Mouse (Mus musculus): ENCODE results near the gene Ttc16. TPM values are rescaled to one million over a fixed set of nuclear protein-coding genes. Genes with fewer than 3 reads are reported as not detected.

The Ttc16 gene
- polyA plus RNA-seq, 1 experiment: 0.85 TPM

DNA sequence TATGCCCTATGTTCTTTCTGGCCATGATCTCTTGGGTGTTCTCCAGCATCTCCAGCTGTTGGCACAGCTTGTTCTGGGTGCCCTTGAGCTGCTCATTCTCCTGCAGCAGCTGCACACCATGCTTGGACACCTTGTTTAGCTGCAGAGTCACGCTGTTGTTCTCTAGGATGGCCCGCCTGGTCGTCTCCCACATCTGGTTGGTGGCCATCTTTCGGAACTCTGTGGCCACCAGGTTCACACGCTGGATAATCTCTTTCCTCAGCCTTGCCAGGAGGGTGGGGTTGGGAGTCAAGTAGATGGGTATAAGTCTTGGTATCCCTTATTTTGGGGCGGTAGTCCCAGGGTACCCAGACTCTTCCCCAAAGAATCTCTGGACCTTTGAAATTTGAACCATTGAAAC, 4.3 kb upstream of the Ttc16 start:
- DNase-seq (ENCODE audit: low spot score): no peak

DNA sequence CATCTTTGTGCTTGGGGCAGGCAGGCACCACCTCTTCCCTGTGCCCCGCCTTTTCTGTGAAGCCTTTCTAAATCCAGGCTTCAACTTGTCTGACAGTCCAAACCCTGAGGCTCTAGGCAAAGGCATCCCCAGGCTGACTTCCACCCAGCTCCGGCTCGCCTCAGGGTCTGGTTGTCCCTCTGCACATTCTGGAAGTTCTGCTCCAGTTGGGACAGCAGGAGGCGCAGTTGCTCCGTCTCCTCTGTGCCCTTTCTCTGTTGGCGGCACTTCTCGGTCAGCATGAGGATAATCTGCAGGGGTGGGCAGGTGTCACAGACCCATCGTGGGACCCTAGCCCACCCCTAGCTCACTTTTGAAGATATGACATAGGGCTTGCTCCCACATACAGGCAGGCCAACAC, 3.7 kb upstream of the Ttc16 start:
- peak; percentile 49 for DNase-seq (ENCODE audit: low spot score)

DNA sequence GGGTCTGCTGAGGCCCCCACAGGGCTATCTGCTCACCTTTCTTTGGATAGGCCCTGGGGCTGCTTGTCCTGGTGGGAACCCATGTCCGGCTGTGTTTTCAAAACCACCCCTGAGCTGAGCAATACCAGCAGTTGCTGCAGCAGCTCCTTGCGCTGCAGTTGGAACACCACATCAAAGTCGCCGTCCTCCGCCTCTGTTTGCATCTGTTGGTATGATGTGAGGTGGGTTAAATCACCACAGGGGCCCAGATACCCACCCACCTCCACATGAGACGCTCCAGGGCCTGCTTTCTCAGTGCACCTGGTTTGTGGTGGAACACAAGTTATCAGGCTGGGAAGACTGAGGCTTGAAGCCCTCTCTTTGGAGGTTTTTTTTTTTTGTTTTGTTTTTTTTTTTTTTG, 2.6 kb upstream of the Ttc16 start:
- no peak for DNase-seq (ENCODE audit: low spot score)

DNA sequence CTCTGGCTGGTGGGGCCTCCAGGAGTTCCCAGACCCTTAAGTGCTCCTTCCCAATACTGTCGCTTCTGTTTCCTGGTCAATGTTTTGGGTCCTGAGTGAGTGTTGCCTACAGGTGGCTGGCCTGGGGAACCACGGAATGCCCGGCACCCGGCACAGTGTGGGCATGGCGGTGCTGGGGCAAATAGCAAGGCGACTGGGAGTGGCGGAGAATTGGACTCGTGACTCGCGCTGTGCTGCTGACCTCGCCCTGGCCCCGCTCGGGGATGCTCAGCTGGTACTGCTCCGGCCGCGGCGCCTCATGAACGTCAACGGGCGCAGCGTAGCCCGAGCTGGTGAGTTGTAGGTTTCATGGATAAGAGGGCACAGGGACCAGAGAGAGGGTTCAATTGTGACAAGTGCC, 759 bp upstream of the Ttc16 start:
- DNase-seq (ENCODE audit: low spot score): no peak

DNA sequence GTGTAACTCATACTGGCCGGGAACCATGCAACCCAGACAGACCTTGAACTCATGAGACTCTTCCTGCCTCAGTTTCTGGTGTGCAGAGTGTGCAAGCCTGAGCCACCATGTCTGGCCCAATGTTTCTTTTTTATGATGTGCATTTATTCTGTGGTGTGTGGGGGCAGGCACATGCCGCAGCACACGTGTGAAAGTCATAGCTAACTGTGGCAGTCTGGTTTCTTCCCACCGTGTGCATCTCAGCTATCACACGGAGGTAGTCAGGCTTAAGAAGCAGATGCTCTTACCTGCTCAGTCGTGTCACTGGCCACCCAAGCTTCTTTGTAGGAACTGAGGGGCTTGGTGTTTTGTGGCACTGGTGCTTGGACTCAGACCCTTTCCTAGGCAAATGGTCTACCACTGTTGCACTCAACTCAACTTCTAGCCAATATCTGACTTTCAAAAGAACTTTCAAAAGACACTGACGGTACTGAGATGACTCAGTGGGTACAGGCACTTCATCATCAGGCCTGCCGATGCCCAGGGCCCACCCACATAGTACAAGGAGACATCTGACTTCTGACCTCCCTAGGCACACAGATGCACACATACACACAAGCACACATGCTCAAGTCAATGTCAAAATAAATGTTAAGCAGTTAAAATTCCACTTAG, 2.7 kb downstream of the Ttc16 start:
- DNase-seq (ENCODE audit: low spot score): no peak

DNA sequence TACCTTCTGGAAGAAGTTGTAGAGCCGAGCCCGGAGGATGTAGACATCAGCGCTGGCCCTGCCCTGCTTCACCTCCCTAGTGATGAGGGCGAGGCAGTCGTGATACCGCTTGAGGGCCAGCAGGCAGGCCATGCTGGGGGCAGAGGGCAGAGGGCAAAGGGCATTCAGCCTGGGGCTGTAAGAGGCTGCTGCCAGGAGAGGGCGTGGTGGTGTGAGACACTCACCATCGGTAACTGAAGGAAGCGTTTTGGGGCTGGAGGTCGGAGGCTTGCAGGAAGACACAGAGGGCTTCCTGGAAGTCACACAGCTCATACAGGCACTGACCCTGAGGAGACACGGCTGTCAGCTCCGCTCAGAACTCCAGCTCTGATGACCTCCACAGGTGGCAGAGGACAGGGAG, 3.5 kb downstream of the Ttc16 start:
- DNase-seq (ENCODE audit: low spot score): no peak

DNA sequence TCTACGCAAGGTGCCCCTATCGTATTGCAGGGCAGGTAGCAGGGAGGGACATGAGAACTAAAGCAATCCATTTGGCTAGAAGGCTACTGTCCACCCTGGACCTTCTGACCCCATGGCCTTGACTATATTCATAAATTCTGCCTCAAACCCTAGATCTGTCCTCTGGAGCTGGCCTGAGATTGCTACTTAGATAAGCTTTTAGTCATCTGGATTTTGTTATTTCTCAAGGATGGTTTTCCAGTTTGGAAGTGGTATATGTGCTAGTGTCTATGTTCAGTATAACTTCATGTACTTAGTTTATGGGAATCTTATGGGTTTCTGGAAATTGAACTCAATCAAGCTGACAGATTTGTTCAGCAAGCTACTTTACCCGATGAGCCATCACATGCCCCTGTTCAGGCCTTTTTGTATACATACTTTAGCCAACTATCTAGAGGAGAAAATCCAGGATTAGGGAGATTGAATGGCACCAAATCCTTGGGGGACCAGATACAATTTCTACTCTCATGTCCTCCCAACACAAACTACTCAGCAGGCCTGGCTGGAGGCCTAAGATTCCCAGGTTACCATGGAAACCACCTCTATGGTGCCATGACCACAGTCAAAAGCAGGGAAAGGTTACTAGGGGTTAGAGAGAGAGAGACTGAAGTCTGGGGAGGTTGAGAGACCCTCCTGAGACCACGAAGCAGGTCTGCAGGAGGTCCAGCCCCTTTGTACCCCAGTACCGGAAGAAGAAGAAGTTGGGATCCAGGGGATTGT, 5.9 kb downstream of the Ttc16 start:
- no peak for DNase-seq (ENCODE audit: low spot score)

DNA sequence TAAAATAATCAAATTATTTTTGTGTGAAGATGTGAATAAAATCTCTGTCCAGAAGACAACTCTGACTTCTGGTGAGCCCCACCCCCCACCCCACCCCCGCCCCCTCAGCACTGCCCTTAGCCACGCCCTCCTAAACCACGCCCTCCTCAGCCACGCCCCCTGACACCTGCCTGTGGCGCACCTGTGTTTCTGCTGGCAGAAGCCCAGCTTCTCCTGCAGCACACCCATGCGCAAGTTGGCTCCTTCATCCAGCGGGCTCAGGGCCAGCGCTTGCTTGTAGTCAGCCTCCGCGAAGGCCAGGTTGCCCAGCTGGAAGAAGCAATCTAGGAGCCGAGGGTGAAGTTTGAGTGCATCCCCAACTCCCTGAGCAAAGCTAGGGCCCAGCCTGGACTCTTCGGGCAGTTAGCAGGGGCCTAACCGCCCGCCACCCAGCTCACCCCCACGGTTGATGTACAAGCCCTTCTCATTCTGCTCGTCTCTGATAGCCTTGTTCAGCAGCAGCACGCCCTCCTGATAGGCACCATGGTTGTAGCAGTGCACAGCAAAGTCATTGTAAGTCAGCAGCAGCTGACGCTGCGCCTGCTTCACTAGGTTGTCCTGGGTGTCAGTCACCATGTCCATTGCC, 6.7 kb downstream of the Ttc16 start:
- no peak for DNase-seq (ENCODE audit: low spot score)

DNA sequence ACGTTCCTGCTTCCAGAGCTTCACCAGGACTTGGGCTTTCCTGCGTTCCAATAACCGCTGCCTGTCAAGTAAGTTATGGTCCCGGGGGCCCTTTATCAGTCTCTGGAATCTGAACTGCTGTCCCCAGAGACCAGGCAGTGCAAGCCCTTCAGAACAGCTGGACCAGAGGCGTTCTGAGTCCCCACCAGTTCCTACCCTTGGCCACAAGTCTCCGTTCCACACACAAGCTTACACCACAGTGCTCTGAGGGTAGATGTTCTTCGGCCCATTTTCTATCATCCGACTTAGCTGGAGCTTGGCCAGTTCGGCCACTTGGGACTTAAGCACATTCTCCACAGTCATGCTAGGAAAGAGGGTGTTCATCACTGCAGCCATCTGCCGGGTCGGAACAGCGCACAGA, 8.2 kb downstream of the Ttc16 start:
- DNase-seq (ENCODE audit: low spot score): no peak

DNA sequence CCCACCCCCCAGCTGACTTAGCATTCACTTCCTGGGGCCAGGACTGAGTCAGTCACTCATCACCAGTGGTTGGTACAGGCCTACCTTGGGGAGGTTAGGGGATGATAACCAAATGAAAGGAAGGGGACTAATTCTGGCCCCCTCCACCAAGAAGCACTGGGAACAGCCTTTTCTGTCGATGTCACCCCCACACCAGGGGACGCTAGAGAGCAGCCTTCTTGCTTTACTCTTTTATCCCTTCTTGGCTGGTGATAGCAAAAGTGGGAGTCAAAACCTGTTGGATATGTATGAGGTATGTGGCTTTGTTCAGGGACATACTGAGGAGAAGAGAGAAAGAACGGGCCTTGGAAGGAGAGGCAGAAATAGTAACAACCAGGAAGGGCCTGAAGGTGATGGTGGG, 12.1 kb downstream of the Ttc16 start:
- DNase-seq (ENCODE audit: low spot score): no peak

DNA sequence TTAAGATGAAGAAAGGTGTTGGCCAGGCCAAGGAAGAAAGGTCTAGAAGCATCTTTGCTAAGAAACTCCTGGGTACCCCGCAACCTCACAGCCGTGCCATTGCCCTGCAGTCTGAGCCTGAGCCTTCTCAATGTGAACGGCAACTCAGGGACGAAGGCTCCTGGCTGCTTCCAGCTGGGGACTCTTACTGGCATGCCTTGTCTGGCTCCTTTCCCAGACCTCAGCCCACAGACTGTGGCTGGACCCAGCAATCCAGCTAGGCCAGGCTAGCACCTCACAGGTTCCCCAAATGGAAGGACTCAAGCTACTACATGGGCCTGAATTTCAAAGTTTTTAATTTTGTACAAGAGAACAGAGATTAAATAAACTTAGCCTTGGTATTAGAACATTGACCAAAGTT, 13.6 kb downstream of the Ttc16 start:
- no peak for DNase-seq (ENCODE audit: low spot score)

DNA sequence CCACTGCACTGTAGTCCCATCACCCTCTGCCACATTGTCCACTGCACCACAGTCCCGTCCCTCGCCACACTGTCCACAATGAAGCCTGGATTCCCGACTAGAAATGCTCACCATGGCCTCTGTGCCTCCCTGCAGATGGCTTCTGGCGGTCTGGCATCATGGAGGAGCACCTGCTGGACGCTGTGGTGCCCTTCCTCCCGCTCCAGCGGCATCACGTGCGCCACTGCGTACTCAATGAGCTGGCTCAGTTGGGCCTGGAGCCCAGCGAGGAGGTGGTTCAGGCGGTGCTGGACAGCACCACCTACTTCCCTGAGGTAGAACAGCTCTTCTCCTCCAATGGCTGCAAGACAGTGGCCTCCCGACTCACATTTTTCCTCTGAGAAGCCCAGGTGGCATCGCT, 14.1 kb downstream of the Ttc16 start:
- no peak for DNase-seq (ENCODE audit: low spot score)

DNA sequence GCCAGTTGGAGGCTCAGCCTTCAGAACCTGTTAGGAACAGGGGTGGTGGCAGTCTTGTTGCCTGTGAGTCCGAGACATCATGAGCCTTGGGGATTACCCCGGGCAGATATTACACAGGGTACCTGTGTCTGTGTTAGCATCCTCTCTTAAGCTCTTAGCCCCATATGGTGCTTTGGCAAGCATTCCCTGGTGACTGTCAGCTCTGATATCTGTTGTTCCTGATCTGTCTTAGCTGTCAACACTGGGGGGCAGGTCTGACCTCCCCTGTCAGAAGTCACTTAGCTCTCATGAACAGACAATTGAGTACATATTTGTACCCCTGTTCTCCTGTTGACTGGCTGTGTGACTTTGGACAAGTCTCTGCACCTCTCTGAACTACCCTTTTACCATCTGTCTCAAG, 16.4 kb downstream of the Ttc16 start:
- DNase-seq (ENCODE audit: low spot score): no peak

DNA sequence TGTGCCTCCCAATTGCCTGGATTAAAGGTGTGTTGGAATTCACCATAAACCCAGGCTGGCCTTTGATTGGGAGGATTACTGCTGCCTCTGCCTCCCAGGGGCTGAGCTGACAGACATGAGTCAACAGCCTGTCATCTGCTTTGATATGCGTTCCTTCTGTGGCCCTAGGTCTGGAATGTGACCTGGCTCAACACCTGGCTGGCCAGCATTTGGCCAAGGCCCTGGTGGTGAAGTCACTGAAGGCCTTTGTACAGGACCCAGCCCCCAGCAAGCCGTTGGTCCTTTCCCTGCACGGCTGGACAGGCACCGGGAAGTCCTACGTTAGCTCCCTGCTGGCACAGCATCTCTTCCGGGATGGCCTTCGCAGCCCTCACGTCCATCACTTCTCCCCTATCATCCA, 16.9 kb downstream of the Ttc16 start:
- no peak for DNase-seq (ENCODE audit: low spot score)

DNA sequence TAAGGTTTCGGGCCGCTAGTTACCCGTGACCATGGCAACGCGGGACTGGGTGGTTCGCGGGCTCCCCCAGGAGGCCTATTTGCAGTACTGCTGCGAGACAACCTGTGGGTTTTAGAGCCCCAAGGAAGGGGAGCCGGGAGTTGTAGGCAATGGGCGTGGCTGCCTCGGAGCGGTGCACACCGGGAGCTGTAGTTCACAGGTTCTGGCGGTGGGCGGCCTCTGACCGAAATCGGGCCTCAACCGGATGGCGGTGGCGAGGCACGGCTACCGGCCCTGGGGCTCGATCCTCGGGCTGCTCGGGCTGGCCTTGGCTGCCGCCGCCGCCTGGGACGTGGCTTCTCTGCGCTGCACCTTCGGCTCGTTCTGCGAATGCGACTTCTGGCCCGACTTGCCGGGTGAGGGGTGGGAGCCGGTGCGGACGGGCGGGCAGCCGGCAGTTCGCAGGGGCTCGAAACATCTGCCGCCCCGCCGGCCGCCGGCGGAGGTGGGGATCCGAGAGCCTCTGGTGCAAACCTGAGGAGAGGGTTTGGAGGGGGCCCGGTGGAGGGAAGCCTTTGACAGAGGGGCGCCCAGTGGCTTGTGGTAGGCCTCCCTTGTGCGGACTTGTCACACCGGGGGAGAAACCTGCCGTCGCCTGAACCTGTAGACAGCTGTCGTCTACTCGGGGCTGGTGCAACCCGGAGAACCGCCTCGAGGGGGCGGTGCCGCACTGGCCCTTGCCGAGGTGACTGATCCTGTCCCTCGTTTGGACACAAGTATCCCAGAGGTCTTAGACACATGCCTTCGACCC, 18.2 kb downstream of the Ttc16 start, which contains the start of gene Tor2a:
Gene Tor2a, plus strand, starts transcription at position 179 of the 790 bp plus-strand sequence.
- DNase-seq (ENCODE audit: low spot score): peak; percentile 85

DNA sequence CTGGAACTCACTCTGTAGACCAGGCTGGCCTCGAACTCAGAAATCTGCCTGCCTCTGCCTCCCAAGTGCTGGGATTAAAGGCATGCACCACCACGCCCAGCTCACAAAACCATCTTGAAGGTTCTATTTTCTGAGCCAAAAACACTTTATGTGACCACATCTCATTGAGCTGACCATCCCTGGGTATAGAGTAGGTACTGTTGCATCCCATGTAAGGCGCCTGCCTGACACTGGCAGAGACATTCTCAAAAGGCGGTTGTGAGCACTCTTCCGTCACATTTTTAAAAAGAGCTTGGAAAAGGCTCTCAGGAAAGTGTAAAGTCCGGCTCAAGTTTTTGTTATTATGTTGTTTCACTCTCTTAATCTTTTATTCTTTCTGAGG, 18.8 kb downstream of the Ttc16 start:
- no peak for DNase-seq (ENCODE audit: low spot score)

DNA sequence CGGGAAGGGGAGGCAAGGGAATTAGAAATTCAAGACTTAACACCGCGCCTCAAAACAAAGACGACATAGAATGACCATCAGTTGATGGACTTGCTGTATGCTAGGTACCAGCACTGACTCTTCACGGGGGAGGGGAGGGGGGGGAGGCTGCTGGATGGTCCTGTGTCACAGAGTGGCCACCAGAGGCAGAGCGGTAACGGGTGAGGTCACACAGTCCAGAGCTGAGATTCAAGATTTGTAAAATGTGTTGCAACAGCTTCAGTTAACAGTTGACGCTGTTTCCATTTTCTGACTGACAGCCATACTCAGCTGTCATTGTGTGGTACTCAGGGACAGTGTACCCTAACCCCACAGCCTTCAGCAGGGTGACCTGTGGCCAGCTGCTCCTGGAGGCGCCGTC, 23.3 kb downstream of the Ttc16 start:
- DNase-seq (ENCODE audit: low spot score): no peak

DNA sequence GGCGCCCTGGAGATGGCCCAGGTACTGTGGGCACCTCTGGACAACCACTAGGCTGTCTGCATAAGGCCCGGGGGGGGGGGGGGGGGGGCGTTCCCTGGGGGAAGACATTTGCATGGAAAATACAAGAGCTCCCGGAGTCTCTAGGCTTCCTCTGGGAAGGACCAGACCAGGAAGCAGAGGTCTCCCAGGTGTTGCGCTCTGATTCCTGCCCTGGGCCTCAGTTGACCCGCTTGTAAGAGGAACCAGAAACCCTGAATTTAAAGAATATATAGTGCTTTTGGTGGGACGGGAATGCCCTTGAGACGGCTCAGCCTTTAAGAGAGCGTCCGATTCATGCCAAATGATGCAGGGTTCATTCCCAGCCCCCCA, 23.8 kb downstream of the Ttc16 start:
- DNase-seq (ENCODE audit: low spot score): no peak

DNA sequence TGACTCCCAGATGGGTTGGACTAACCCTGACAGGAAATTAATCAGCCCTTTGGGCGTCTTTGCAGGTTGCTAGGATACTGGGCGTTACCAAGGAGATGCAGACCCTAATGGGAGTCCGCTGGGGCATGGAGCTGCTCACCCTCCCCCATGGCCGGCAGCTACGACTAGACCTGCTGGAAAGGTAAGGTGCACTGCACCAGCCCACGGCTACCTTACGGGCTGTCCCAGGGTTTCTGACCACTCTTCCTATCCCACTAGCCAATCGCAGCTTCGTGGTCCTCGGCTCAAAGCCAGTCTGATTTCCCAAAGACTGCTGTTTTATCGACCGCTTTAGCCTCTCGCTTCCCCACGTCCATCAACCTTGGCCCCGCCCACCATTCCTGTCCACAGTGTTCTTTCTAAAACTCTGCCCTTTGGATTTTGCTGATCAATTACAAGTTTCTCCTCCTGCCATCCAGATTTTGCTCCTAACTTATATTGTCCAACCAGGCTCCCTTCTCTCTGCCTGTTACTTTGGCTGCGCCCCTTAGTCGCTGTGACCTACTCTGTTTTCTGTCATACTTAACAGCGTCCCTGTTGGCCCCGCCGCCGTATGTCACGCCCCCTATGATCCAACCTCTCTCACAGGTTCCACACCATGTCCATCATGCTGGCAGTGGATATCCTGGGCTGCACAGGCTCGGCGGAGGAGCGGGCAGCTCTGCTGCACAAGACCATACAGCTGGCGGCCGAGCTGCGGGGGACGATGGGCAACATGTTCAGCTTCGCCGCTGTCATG, 24.4 kb downstream of the Ttc16 start:
- DNase-seq (ENCODE audit: low spot score): peak; percentile 48

DNA sequence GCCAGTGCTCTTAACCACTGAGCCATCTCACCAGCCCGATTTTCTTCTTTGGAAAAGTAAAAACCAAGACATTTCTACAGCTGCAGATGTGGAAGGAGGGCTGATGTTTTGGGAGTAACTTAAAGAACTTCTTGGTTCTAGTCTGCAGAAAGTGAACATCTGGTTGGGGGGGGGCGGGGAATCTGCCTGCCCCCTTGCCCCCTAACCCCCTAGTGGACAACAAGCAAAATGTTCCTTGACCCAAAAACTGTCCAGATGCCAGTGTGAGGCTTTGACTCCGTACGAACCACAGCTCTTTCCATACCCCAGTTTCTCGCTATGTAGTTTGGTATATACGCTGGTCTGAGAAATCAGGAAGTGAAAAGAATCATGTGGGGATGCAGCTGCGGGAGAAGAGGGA, 25.2 kb downstream of the Ttc16 start:
- no peak for DNase-seq (ENCODE audit: low spot score)

DNA sequence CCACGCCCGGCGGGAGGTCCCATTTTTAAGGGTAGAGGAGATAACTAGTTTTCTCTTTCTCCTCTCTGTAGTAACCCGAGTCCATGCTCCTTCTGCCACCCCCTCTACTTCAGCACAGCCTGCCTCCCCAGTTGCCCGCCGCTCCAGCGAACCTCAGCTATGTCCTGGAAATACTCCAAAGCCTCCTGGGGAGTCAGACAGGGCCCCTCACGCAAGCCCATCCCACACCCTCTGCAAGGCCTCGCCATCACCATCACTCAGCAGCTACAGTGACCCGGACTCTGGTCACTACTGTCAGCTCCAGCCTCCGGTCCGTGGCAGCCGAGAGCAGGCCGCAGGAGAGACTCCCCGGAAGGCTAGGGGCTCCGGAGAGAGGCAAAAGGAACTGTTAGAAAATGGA, 26.4 kb downstream of the Ttc16 start:
- DNase-seq (ENCODE audit: low spot score): no peak
